Mouse (Mus musculus) forelimb bud, embryonic 11.5 days (tissue): Measurements from ENCODE around the gene Gm28048.

ENCODE experiments used
- DNase-seq: peaks from one replicate; pipeline ENCODE4 v3.0.0-alpha.2; 2012; ENCODE audit warnings: low read depth, low spot score

Gene Gm28048

GRCm38 (mm10) chr11:22809465-22810096, 172.3 kb downstream of the Gm28048 start:
- no peak for DNase-seq

- DNase-seq = no peak
Measured at GRCm38 (mm10) chr11:22808040-22808439, 173.8 kb downstream of the Gm28048 start.

- DNase-seq = no peak
Measured at GRCm38 (mm10) chr11:22805171-22805570, 176.7 kb downstream of the Gm28048 start.

GRCm38 (mm10) chr11:22799987-22800424, 181.9 kb downstream of the Gm28048 start:
- peak; percentile 32 for DNase-seq

- DNase-seq = no peak
Measured at GRCm38 (mm10) chr11:22798916-22799315, 183.0 kb downstream of the Gm28048 start.

- DNase-seq = no peak
Measured at GRCm38 (mm10) chr11:22794734-22795133, 187.2 kb downstream of the Gm28048 start.

- no peak for DNase-seq
Measured at GRCm38 (mm10) chr11:22793881-22794203, 188.0 kb downstream of the Gm28048 start.

GRCm38 (mm10) chr11:22793176-22793880, 188.6 kb downstream of the Gm28048 start:
- no peak for DNase-seq

- DNase-seq = no peak
Measured at GRCm38 (mm10) chr11:22792149-22792548, 189.7 kb downstream of the Gm28048 start.

GRCm38 (mm10) chr11:22791726-22792125, 190.2 kb downstream of the Gm28048 start:
- no peak for DNase-seq

GRCm38 (mm10) chr11:22787833-22788232, 194.1 kb downstream of the Gm28048 start:
- no peak for DNase-seq
